Mouse (Mus musculus) CH12.LX (cell line): ENCODE measurements around the gene Elovl7.

Experiments
- BHLHE40 ChIP-seq: IDR thresholded peaks from 2 replicates; pipeline ENCODE4 v1.6.1; 2011; ENCODE audit warnings: mild to moderate bottlenecking, low read depth, low read length, improper control_type of control experiment
- CHD1 ChIP-seq: IDR thresholded peaks from 2 replicates; pipeline ENCODE4 v1.6.1; 2012; ENCODE audit warnings: low read depth, low read length, improper control_type of control experiment, inconsistent platforms
- CHD2 ChIP-seq: IDR thresholded peaks from 2 replicates; pipeline ENCODE4 v1.6.1; 2011; ENCODE audit warnings: low read length, improper control_type of control experiment
- CTCF ChIP-seq, 2 experiments: IDR thresholded peaks in 1 of 2; conservative IDR thresholded peaks in 1 of 2; 2 replicates each; pipeline ENCODE4 v1.5.1; 2011 to 2012; ENCODE audit warnings: low read depth in 2 of 2, low read length in 2 of 2, improper control_type of control experiment in 1 of 2, inconsistent platforms in 1 of 2, mild to moderate bottlenecking in 1 of 2, moderate library complexity in 1 of 2
- E2F4 ChIP-seq: IDR thresholded peaks from 2 replicates; pipeline ENCODE4 v1.6.1; 2011; ENCODE audit warnings: low read depth, low read length, improper control_type of control experiment; ENCODE audit not compliant: insufficient replicate concordance
- GABPA ChIP-seq: IDR thresholded peaks from 2 replicates; pipeline ENCODE4 v1.6.1; 2012; ENCODE audit warnings: low read depth, low read length, improper control_type of control experiment, inconsistent platforms; ENCODE audit not compliant: insufficient replicate concordance
- MAX ChIP-seq: IDR thresholded peaks from 2 replicates; pipeline ENCODE4 v1.6.1; 2011; ENCODE audit warnings: low read length, improper control_type of control experiment
- MAZ ChIP-seq: IDR thresholded peaks from 2 replicates; pipeline ENCODE4 v1.6.1; 2012; ENCODE audit warnings: low read depth, mild to moderate bottlenecking, inconsistent platforms, low read length, improper control_type of control experiment, moderate library complexity
- MXI1 ChIP-seq: IDR thresholded peaks from 2 replicates; pipeline ENCODE4 v1.6.1; 2011; ENCODE audit warnings: mild to moderate bottlenecking, low read depth, low read length, improper control_type of control experiment
- PAX5 ChIP-seq: IDR thresholded peaks from 2 replicates; pipeline ENCODE4 v1.6.1; 2012; ENCODE audit warnings: low read length, inconsistent platforms, mixed read lengths
- USF1 ChIP-seq: IDR thresholded peaks from 2 replicates; pipeline ENCODE4 v1.6.1; 2014; ENCODE audit warnings: low read depth, mild to moderate bottlenecking, inconsistent platforms, low read length, improper control_type of control experiment
- USF2 ChIP-seq: conservative IDR thresholded peaks from 2 replicates; pipeline ENCODE4 v1.6.1; 2011; ENCODE audit warnings: low read depth, low read length, improper control_type of control experiment
- ZNF384 ChIP-seq: IDR thresholded peaks from 2 replicates; pipeline ENCODE4 v1.6.1; 2012; ENCODE audit warnings: low read depth, low read length, improper control_type of control experiment, inconsistent platforms

- no peak for TF ChIP-seq MXI1
- TF ChIP-seq ZNF384, result no peak
- no peak for TF ChIP-seq E2F4
- TF ChIP-seq USF1, result no peak
- TF ChIP-seq CHD1, result no peak
- no peak for TF ChIP-seq CTCF (conservative IDR thresholded peaks at IDR 0.05 in 1 of 2, IDR thresholded peaks at IDR 0.05 in 1 of 2; ENCODE audit: low read depth in 2 of 2, low read length in 2 of 2)
- TF ChIP-seq GABPA, result no peak
- no peak for TF ChIP-seq MAZ
- no peak for TF ChIP-seq PAX5
- no peak for TF ChIP-seq USF2
- TF ChIP-seq MAX, result no peak
- no peak for TF ChIP-seq CHD2
- TF ChIP-seq BHLHE40, result no peak
Measured at GRCm38 (mm10) chr13:108277320-108277719, 63.1 kb downstream of the Elovl7 start.
